Mouse (Mus musculus): ENCODE measurements around the gene Arhgef11. TPM values are rescaled to one million over a fixed set of nuclear protein-coding genes. Genes with fewer than 3 reads are reported as not detected.

Gene Arhgef11
- polyA plus RNA-seq, 1 experiment from 2014 or later, result 18.8 TPM

DNA sequence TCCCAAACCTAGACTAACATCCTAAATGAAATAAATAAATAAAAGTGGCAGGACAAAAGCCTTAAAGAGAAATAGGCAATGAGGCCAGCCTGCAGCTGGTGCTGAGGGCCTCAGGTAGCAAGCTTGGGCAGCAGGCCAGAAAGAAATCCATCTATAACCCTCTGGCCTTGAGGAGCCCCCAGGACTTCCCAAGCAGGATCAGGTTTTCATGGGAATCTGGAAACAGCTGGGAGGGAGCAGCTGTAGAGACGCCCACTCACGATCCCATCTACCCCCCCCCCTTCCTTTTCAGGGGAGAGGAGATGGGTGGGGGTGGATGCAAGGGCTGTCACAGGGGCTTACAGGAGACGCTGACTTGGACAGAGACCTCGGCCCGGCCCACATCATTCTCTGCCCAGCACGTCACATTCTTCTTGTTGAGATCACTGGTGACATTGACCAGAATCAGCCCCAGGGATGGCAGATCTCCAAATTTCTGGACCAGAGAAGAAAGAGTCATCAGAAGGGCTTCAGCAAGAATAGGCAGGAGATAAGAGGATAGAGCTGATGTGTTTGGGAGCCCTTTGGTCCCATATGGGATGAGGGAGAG is 168.4 kb downstream of the Arhgef11 start:
- Histone ChIP-seq H3K4me2 (replicated peaks) (no peak overlapping the region), H3K4me1 (peaks cover 22% of the 10 kb centered on the region), H3K4me3 (no peak overlapping the region), H3K9me3 (no peaks in the 10 kb centered on the region), H3K36me3 (no peaks in the 10 kb centered on the region), H3K9ac (no peak overlapping the region), H3K27ac (no peak overlapping the region), H3K27me3 (peaks cover 8% of the 10 kb centered on the region)
- WGBS, result 44% methylated on average over 6 of the region's 6 CpGs
- peak; percentile 78 for ATAC-seq (ENCODE audit: low FRiP score, low read depth)

Small RNAs within 50 kb of the gene (microRNA-seq; reads per million reads assigned to microRNA genes)
- gene Gm24109, result not detected

Other genes starting within 250 kb of the Arhgef11 start
- 0.15 and 0.22 TPM in 2 replicates for gene Fcrl1, start 241.2 kb upstream of the Arhgef11 start, polyA plus RNA-seq (2015; fragmentation: Nextera tagmentation; extraction: Ambion mirVana)
- not detected in 2 replicates for gene Fcrl5, start 181.8 kb upstream of the Arhgef11 start, polyA plus RNA-seq (2015; fragmentation: Nextera tagmentation; extraction: Ambion mirVana)
- 18.2 and 21.1 TPM in 2 replicates for gene Etv3, start 92.2 kb upstream of the Arhgef11 start, polyA plus RNA-seq (2015; fragmentation: Nextera tagmentation; extraction: Ambion mirVana)
- gene Lrrc71, start 131.1 kb downstream of the Arhgef11 start, polyA plus RNA-seq (2015; fragmentation: Nextera tagmentation; extraction: Ambion mirVana), result 0.36 and 0.61 TPM in 2 replicates
- 2.6 and 2.7 TPM in 2 replicates for gene Ntrk1, start 177.6 kb downstream of the Arhgef11 start, polyA plus RNA-seq (2015; fragmentation: Nextera tagmentation; extraction: Ambion mirVana)
- gene Insrr, start 179.4 kb downstream of the Arhgef11 start, polyA plus RNA-seq (2015; fragmentation: Nextera tagmentation; extraction: Ambion mirVana), result 0.27 and 0.51 TPM in 2 replicates
- gene Pear1, start 206.7 kb downstream of the Arhgef11 start, polyA plus RNA-seq (2015; fragmentation: Nextera tagmentation; extraction: Ambion mirVana), result 18.2 and 20.4 TPM in 2 replicates
- gene Sh2d2a, start 229.2 kb downstream of the Arhgef11 start, polyA plus RNA-seq (2015; fragmentation: Nextera tagmentation; extraction: Ambion mirVana), result not detected in 2 replicates

All from limb, embryonic 13.5 days (tissue).